Mouse (Mus musculus): ENCODE data around the gene Gm5767. TPM values are rescaled to one million over a fixed set of nuclear protein-coding genes. Genes with fewer than 3 reads are reported as not detected.

Gene Gm5767
- total and polyA plus RNA-seq, 2 experiments from 2014 or later: not detected

Other genes starting within 250 kb of the Gm5767 start
- 37.4 and 61.9 TPM in 2 replicates for gene Mettl22, start 210.0 kb upstream of the Gm5767 start, total RNA-seq (2014; rRNA removed)
- 80.0 and 88.7 TPM in 2 replicates for gene Mettl22, start 210.0 kb upstream of the Gm5767 start, polyA plus RNA-seq (2015; fragmentation: Nextera tagmentation; extraction: Ambion mirVana)
- 117 and 137 TPM in 2 replicates for gene Abat, start 167.3 kb upstream of the Gm5767 start, total RNA-seq (2014; rRNA removed)
- gene Abat, start 167.3 kb upstream of the Gm5767 start, polyA plus RNA-seq (2015; fragmentation: Nextera tagmentation; extraction: Ambion mirVana): 89.4 and 92.7 TPM in 2 replicates
- gene Pmm2, start 43.1 kb upstream of the Gm5767 start, total RNA-seq (2014; rRNA removed): 27.8 and 39.6 TPM in 2 replicates
- gene Pmm2, start 43.1 kb upstream of the Gm5767 start, polyA plus RNA-seq (2015; fragmentation: Nextera tagmentation; extraction: Ambion mirVana): 24.6 and 24.8 TPM in 2 replicates
- gene Tmem186, start 43.1 kb upstream of the Gm5767 start, total RNA-seq (2014; rRNA removed): 18.6 and 22.1 TPM in 2 replicates
- gene Tmem186, start 43.1 kb upstream of the Gm5767 start, polyA plus RNA-seq (2015; fragmentation: Nextera tagmentation; extraction: Ambion mirVana): 16.1 and 17.6 TPM in 2 replicates
- gene Carhsp1, start 8.6 kb upstream of the Gm5767 start, total RNA-seq (2014; rRNA removed): 117 and 124 TPM in 2 replicates
- 98.5 and 100 TPM in 2 replicates for gene Carhsp1, start 8.6 kb upstream of the Gm5767 start, polyA plus RNA-seq (2015; fragmentation: Nextera tagmentation; extraction: Ambion mirVana)
- 116 and 129 TPM in 2 replicates for gene Usp7, start 111.5 kb downstream of the Gm5767 start, total RNA-seq (2014; rRNA removed)
- gene Usp7, start 111.5 kb downstream of the Gm5767 start, polyA plus RNA-seq (2015; fragmentation: Nextera tagmentation; extraction: Ambion mirVana): 17.0 and 21.8 TPM in 2 replicates
- 64.0 and 73.2 TPM in 2 replicates for gene 1810013L24Rik, start 149.3 kb downstream of the Gm5767 start, total RNA-seq (2014; rRNA removed)
- gene 1810013L24Rik, start 149.3 kb downstream of the Gm5767 start, polyA plus RNA-seq (2015; fragmentation: Nextera tagmentation; extraction: Ambion mirVana): 12.0 and 13.6 TPM in 2 replicates